Mouse (Mus musculus) kidney, adult 11 months (tissue): Measurements from ENCODE around the gene Gm6401.
"Not testable (repeated sequence)": the region's sequence is repeated elsewhere in the genome, so short reads cannot be mapped to it uniquely, and the experiment has no call there.

Experiments
- DNase-seq: peaks from one replicate; pipeline ENCODE4 v3.0.0; 2022

Gm6401 gene

GRCm38 (mm10) chr14:41967827-41968226 is at the start of gene Gm6401:
TSS of gene Gm6401 (minus strand) at chr14:41967927.
- not testable (repeated sequence) for DNase-seq

- not testable (repeated sequence) for DNase-seq
Observed at GRCm38 (mm10) chr14:41983225-41983624, 15.5 kb upstream of the Gm6401 start, which contains the start of gene Gm3543. TSS of gene Gm3543 (minus strand) at chr14:41983325.

GRCm38 (mm10) chr14:41968596-41968995 is 869 bp upstream of the Gm6401 start:
- DNase-seq = not testable (repeated sequence)

GRCm38 (mm10) chr14:41964095-41964494 is 3.6 kb downstream of the Gm6401 start:
- DNase-seq = not testable (repeated sequence)

- not testable (repeated sequence) for DNase-seq
Observed at GRCm38 (mm10) chr14:41943695-41944094, 24.0 kb downstream of the Gm6401 start, which contains the start of gene 1700024B05Rik. TSS of gene 1700024B05Rik (plus strand) at chr14:41943995.

GRCm38 (mm10) chr14:41924649-41925048 is 43.1 kb downstream of the Gm6401 start, which contains the start of gene 1700049E17Rik1:
TSS of gene 1700049E17Rik1 (plus strand) at chr14:41924949.
- DNase-seq = not testable (repeated sequence)
